Mouse (Mus musculus): ENCODE measurements around the gene Pla2g15.

- TF ChIP-seq POLR2A (IDR thresholded peaks at IDR 0.05; ENCODE audit: low read depth, low read length) (no peak), CTCF (IDR thresholded peaks at IDR 0.05; ENCODE audit: extremely low read depth, insufficient read depth, insufficient read length, insufficient replicate concordance) (no peak)
These were observed 19.8 kb downstream of the Pla2g15 start for GRCm38 (mm10) chr8:106169934-106170480.

All from spleen, adult 2 months (tissue).